10 mouse cellular contexts compared by ENCODE assay signal in genomic region chr7:66477475-66477874, GRCm38 (mm10). TPM values are rescaled to one million over a fixed set of nuclear protein-coding genes. Genes with fewer than 3 reads are reported as not detected.
DNase-seq lines count a peak whose midpoint lies in the region; ATAC-seq and TF ChIP-seq lines count a peak whose summit lies in the region.
"Had no signal": no experiment of that assay in that cellular context is flagged by ENCODE, and none has a peak within 500 bp of the region (broad histone marks: within the 10 kb centered on the region; RNA-seq: fewer than 3 reads in every experiment).

No protein-coding gene starts in this region.

- no peak for TF ChIP-seq POLR2A in limb, embryonic 14.5 days (IDR thresholded peaks at IDR 0.05; ENCODE audit: borderline replicate concordance, extremely low read depth, insufficient read depth, insufficient read length)

- H3K27ac ChIP-seq in limb, embryonic 14.5 days (replicated peaks; ENCODE audit: low read depth, low read length): no peak overlapping the region
- H3K27ac ChIP-seq in limb, embryonic 10.5 days: no peak overlapping the region
- H3K27ac ChIP-seq: midbrain, embryonic 12.5 days had no signal

- no peaks in the 10 kb centered on the region; the same call in 1 of the 2 replicates for H3K4me1 ChIP-seq in limb, embryonic 14.5 days (ENCODE audit: control insufficient read depth, insufficient read depth, low read length)
- peaks cover 34% of the 10 kb centered on the region for H3K4me1 ChIP-seq in limb, embryonic 10.5 days

- no peak for ATAC-seq in limb, embryonic 14.5 days (ENCODE audit: low FRiP score, low read depth)

- no peaks in the 10 kb centered on the region for H3K36me3 ChIP-seq in limb, embryonic 14.5 days (ENCODE audit: control insufficient read depth, insufficient read depth, low read length)
- H3K36me3 ChIP-seq in limb, embryonic 10.5 days: no peaks in the 10 kb centered on the region
- H3K36me3 ChIP-seq: midbrain, embryonic 12.5 days had no signal

- H3K9ac ChIP-seq in limb, embryonic 14.5 days (ENCODE audit: low read depth, low read length, severe bottlenecking): no peak overlapping the region
- H3K9ac ChIP-seq: midbrain, embryonic 12.5 days had no signal

- WGBS in limb, embryonic 14.5 days: 63% methylated on average over 5 of the region's 5 CpGs
- WGBS in limb, embryonic 10.5 days: 78% methylated on average over 5 of the region's 5 CpGs

- no peaks in the 10 kb centered on the region for H3K9me3 ChIP-seq in limb, embryonic 14.5 days (ENCODE audit: control insufficient read depth, low read length)
- H3K9me3 ChIP-seq in limb, embryonic 10.5 days (replicated peaks): no peaks in the 10 kb centered on the region
- H3K9me3 ChIP-seq: midbrain, embryonic 12.5 days had no signal

- peak; percentile 40 for DNase-seq in embryo, embryonic 10.5 days (ENCODE audit: low spot score)
- DNase-seq in embryo, embryonic 11 days: no peak
- peak; percentile 26 for DNase-seq in limb, embryonic 14.5 days (ENCODE audit: low spot score)
- no peak for DNase-seq in limb, embryonic 10.5 days (ENCODE audit: low spot score)
- DNase-seq in adrenal gland, postnatal 10 days: peak; percentile 47
- peak; percentile 1 for DNase-seq in lung, postnatal 14 days
- DNase-seq in layer of hippocampus, adult 9-11 months: no peak
- no peak for DNase-seq in spleen, postnatal 10 days (ENCODE audit: low spot score in 2 of 2)
- DNase-seq: right cerebral cortex, postnatal 14 days had no signal

- no peak overlapping the region for H3K4me3 ChIP-seq in limb, embryonic 14.5 days (replicated peaks; ENCODE audit: low read length)
- H3K4me3 ChIP-seq in limb, embryonic 10.5 days: no peak overlapping the region
- H3K4me3 ChIP-seq: midbrain, embryonic 12.5 days had no signal

- H3K27me3 ChIP-seq in limb, embryonic 14.5 days (ENCODE audit: control insufficient read depth, insufficient read depth, low read length): no peaks in the 10 kb centered on the region
- no peaks in the 10 kb centered on the region for H3K27me3 ChIP-seq in limb, embryonic 10.5 days (ENCODE audit: low read depth, poor library complexity, severe bottlenecking)

- no peak overlapping the region for H3K4me2 ChIP-seq in limb, embryonic 14.5 days (replicated peaks; ENCODE audit: low read depth, low read length, severe bottlenecking)
- H3K4me2 ChIP-seq: midbrain, embryonic 12.5 days had no signal

RNA-seq across cellular contexts. Expression of gene Aldh1a3, which starts 50.2 kb away (rescaled TPM):
- 8.1 and 8.2 TPM in 2 replicates for polyA plus RNA-seq in limb, embryonic 14.5 days (2012; rRNA removed)
- polyA plus RNA-seq in limb, embryonic 14.5 days (2014; fragmentation: Nextera tagmentation; extraction: Ambion mirVana): 10.2 TPM in 2 replicates
- polyA plus RNA-seq in limb, embryonic 10.5 days (2016; fragmentation: Nextera tagmentation; extraction: Ambion mirVana): 1.1 and 1.5 TPM in 2 replicates
- 10 to 100 TPM; 11.4 to 12.4 TPM for total RNA-seq in adrenal gland, postnatal 10 days (2021)

Comparison
In these comparisons a context has a peak if more than half of its experiments do, and no peak if none do; other contexts are left out.
1. DNase-seq: peak in embryo, embryonic 10.5 days (single experiment), limb, embryonic 14.5 days (single experiment), adrenal gland, postnatal 10 days (single experiment) and lung, postnatal 14 days (single experiment); none in embryo, embryonic 11 days (single experiment), limb, embryonic 10.5 days (single experiment), layer of hippocampus, adult 9-11 months (single experiment) and spleen, postnatal 10 days (0 of 2).